Mouse (Mus musculus) bone marrow macrophage, adult 2 months (primary cell): ENCODE measurements around the gene Ppp1r14a.

Source experiments
- CTCF ChIP-seq: IDR thresholded peaks from 2 replicates; pipeline ENCODE4 v1.5.1; 2012; ENCODE audit warnings: low read depth, mild to moderate bottlenecking, low read length, moderate library complexity
- POLR2A ChIP-seq: IDR thresholded peaks from 2 replicates; pipeline ENCODE4 v1.6.1; 2012; ENCODE audit warnings: mild to moderate bottlenecking, low read depth, low read length, borderline replicate concordance

DNA sequence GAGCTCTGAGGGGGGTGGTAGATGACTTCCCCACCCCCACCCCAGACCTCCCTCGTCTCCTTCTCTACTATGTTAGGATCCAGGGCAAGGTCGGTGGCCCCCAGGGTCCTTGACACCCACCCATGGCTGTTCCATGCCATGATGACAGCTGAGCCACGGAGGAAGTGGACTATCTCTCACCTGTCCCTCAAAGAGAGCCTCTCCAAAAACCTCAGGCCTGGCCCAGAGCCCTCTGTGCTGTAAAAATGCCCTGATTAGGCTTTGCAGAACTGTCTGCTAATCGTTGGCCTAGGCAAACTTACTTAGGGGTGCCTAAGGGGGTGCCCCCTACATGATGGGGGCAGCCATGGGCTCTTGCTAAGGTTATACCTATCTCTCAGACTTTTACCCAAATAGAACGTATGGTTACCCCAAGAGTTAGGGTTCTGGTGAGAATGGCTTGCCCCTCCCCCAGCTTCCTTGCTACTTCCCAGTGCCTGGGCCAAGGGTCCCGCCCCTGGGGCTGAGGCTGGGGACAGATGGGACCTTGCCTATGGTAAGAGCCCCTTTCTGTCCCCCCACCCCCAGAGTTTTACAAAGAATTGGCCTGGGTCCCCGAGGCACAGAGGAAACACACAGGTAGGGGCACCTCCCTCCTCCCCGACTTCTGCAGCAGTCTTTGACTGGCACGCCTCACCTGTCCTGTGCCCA, 24.6 kb downstream of the Ppp1r14a start:
- no peak for TF ChIP-seq POLR2A
- no peak for TF ChIP-seq CTCF
